Comparison of ENCODE assay signal across 17 mouse cellular contexts in the genomic region with DNA sequence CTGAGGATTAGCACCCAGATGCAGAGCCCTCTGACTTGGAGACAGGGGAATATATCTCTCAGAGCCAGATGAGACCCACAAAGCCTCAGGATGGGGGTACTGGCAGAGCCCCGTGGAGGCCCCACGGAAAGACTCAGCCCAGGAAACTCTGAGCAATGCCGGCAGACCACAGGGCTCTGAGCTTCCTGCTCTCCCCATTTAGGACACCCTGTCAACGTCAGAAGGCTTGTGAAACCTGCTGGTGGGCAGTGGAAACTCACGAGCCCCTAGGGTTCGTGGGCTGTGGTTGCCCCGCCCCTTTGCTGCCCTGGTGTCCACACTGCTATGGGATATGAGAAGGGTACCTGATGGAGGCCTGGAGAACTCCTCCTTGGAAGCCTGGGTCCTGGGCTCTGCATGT. TPM values are rescaled to one million over a fixed set of nuclear protein-coding genes. Genes with fewer than 3 reads are reported as not detected.
DNase-seq lines count a peak whose midpoint lies in the region; ATAC-seq and TF ChIP-seq lines count a peak whose summit lies in the region.
"Had no signal": no experiment of that assay in that cellular context is flagged by ENCODE, and none has a peak within 500 bp of the region (broad histone marks: within the 10 kb centered on the region; RNA-seq: fewer than 3 reads in every experiment).

No protein-coding gene starts in this region.

- TF ChIP-seq EP300 in stomach, postnatal 0 days (optimal IDR thresholded peaks at IDR 0.05), result no peak

- peak overlapping the region; percentile 87 for H3K27ac ChIP-seq in bone marrow, adult 2 months (ENCODE audit: control insufficient read depth, insufficient read depth, low read depth, low read length, poor library complexity)
- H3K27ac ChIP-seq in limb, embryonic 12.5 days, result 0 out of 2 replicates have a peak overlapping the region, but pooled peaks have one; percentile 18
- H3K27ac ChIP-seq in stomach, postnatal 0 days (replicated peaks), result no peak overlapping the region
- H3K27ac ChIP-seq: embryonic facial prominence, embryonic 15.5 days; forebrain, embryonic 12.5 days; hindbrain, embryonic 12.5 days; liver, embryonic 14.5 days had no signal

- H3K4me1 ChIP-seq in bone marrow, adult 2 months (ENCODE audit: control insufficient read depth, insufficient read depth, low read length), result peaks cover 16% of the 10 kb centered on the region
- peaks cover 52% of the 10 kb centered on the region for H3K4me1 ChIP-seq in limb, embryonic 12.5 days (replicated peaks)
- H3K4me1 ChIP-seq in stomach, postnatal 0 days (replicated peaks; ENCODE audit: control insufficient read depth, insufficient read depth), result peaks cover 5% of the 10 kb centered on the region; the same call in 1 of the 2 replicates

- TF ChIP-seq POLR2A in bone marrow, adult 2 months (IDR thresholded peaks at IDR 0.05; ENCODE audit: borderline replicate concordance, control insufficient read depth, low read depth, low read length), result no peak

- no peak overlapping the region for H3K9ac ChIP-seq in limb, embryonic 12.5 days (replicated peaks)
- no peak overlapping the region for H3K9ac ChIP-seq in stomach, postnatal 0 days (ENCODE audit: low read length)
- H3K9ac ChIP-seq: embryonic facial prominence, embryonic 15.5 days; forebrain, embryonic 12.5 days; heart, embryonic 12.5 days; hindbrain, embryonic 12.5 days; liver, embryonic 14.5 days had no signal

- no peak for ATAC-seq in limb, embryonic 12.5 days (ENCODE audit: insufficient number of reproducible peaks, insufficient read depth, low FRiP score, low TSS enrichment, low read depth)
- ATAC-seq in stomach, postnatal 0 days (ENCODE audit: low FRiP score, low TSS enrichment), result no peak

- no peaks in the 10 kb centered on the region for H3K36me3 ChIP-seq in limb, embryonic 12.5 days
- H3K36me3 ChIP-seq in stomach, postnatal 0 days (ENCODE audit: control insufficient read depth, insufficient read depth, low read length), result no peaks in the 10 kb centered on the region
- H3K36me3 ChIP-seq: embryonic facial prominence, embryonic 15.5 days; forebrain, embryonic 12.5 days; heart, embryonic 12.5 days; hindbrain, embryonic 12.5 days had no signal

- H3K27me3 ChIP-seq in limb, embryonic 12.5 days, result no peaks in the 10 kb centered on the region
- H3K27me3 ChIP-seq in stomach, postnatal 0 days (ENCODE audit: control insufficient read depth, insufficient read depth, low read length), result no peaks in the 10 kb centered on the region
- H3K27me3 ChIP-seq: embryonic facial prominence, embryonic 15.5 days; forebrain, embryonic 12.5 days; hindbrain, embryonic 12.5 days had no signal

- no peak overlapping the region for H3K4me3 ChIP-seq in bone marrow, adult 2 months (replicated peaks; ENCODE audit: control insufficient read depth, low read depth, low read length)
- no peak overlapping the region for H3K4me3 ChIP-seq in limb, embryonic 12.5 days (replicated peaks)
- no peak overlapping the region for H3K4me3 ChIP-seq in stomach, postnatal 0 days (ENCODE audit: low read depth, low read length)
- H3K4me3 ChIP-seq: embryonic facial prominence, embryonic 15.5 days; forebrain, embryonic 12.5 days; heart, embryonic 12.5 days; hindbrain, embryonic 12.5 days had no signal

- no peak for TF ChIP-seq CTCF in bone marrow, adult 2 months (IDR thresholded peaks at IDR 0.05; ENCODE audit: control insufficient read depth, insufficient read depth, low read length)
- TF ChIP-seq CTCF in stomach, postnatal 0 days (IDR thresholded peaks at IDR 0.05; ENCODE audit: low read depth), result no peak

- H3K4me2 ChIP-seq in limb, embryonic 12.5 days, result no peak overlapping the region
- no peak overlapping the region for H3K4me2 ChIP-seq in stomach, postnatal 0 days (replicated peaks; ENCODE audit: low read depth)
- H3K4me2 ChIP-seq: embryonic facial prominence, embryonic 15.5 days; forebrain, embryonic 12.5 days; heart, embryonic 12.5 days; hindbrain, embryonic 12.5 days had no signal

- DNase-seq in lung, postnatal 4 days, result peak; percentile 27 to 40
- no peak for DNase-seq in lung, postnatal 10 days
- DNase-seq in kidney, adult 8-10 months, result no peak
- DNase-seq in stomach, postnatal 0 days (ENCODE audit: low spot score), result no peak
- no peak for DNase-seq in thymus, postnatal 36 days
- DNase-seq: adrenal gland, postnatal 10 days; cerebellum, postnatal 36 days; gastrocnemius, postnatal 14 days; kidney, adult 2 months; right cerebral cortex, postnatal 25 days had no signal

- WGBS in bone marrow, adult 2 months, result 4% methylated on average over 7 of the region's 7 CpGs
- 43% methylated on average over 7 of the region's 7 CpGs for WGBS in limb, embryonic 12.5 days
- WGBS in stomach, postnatal 0 days, result 43% methylated on average over 7 of the region's 7 CpGs

- no peaks in the 10 kb centered on the region for H3K9me3 ChIP-seq in limb, embryonic 12.5 days
- H3K9me3 ChIP-seq in stomach, postnatal 0 days (ENCODE audit: control insufficient read depth, low read length), result no peaks in the 10 kb centered on the region
- H3K9me3 ChIP-seq: embryonic facial prominence, embryonic 15.5 days; forebrain, embryonic 12.5 days; heart, embryonic 12.5 days; hindbrain, embryonic 12.5 days had no signal

RNA-seq across cellular contexts. Expression of gene Eps8l3, which starts 24.2 kb away (rescaled TPM):
- not detected in 2 replicates for polyA plus RNA-seq in bone marrow, adult 2 months (2011; ENCODE audit: insufficient read depth, insufficient read length, low replicate concordance, missing spikeins)
- polyA plus RNA-seq in limb, embryonic 12.5 days (2016; fragmentation: Nextera tagmentation; extraction: Ambion mirVana), result not detected in 2 replicates
- polyA plus RNA-seq in stomach, postnatal 0 days (2015; fragmentation: Nextera tagmentation; extraction: Ambion mirVana), result 29.2 and 29.8 TPM in 2 replicates
- polyA plus RNA-seq: embryonic facial prominence, embryonic 15.5 days; forebrain, embryonic 12.5 days; hindbrain, embryonic 12.5 days had no signal

RNA-seq across cellular contexts. Expression of gene Gstm5, which starts 42.8 kb away (rescaled TPM):
- polyA plus RNA-seq in bone marrow, adult 2 months (2011; ENCODE audit: insufficient read depth, insufficient read length, low replicate concordance, missing spikeins), result 40.9 and 62.6 TPM in 2 replicates
- 217 TPM in 2 replicates for polyA plus RNA-seq in limb, embryonic 12.5 days (2016; fragmentation: Nextera tagmentation; extraction: Ambion mirVana)
- polyA plus RNA-seq in stomach, postnatal 0 days (2015; fragmentation: Nextera tagmentation; extraction: Ambion mirVana), result 249 and 273 TPM in 2 replicates

Comparison
In these comparisons a context has a peak if more than half of its experiments do, and no peak if none do; other contexts are left out.
1. DNase-seq: peak in lung, postnatal 4 days (2 of 2); none in lung, postnatal 10 days (single experiment), kidney, adult 8-10 months (0 of 2), stomach, postnatal 0 days (single experiment) and thymus, postnatal 36 days (0 of 2).
2. RNA of gene Eps8l3, which starts 24.2 kb away (polyA plus RNA-seq): 29.2 to 29.8 TPM in stomach, postnatal 0 days; not detected in bone marrow, adult 2 months and not detected in limb, embryonic 12.5 days; every median in the first group is over 10 times any median in the second.